Mouse (Mus musculus) forebrain, embryonic 11.5 days (tissue): ENCODE results near the gene Prss42. TPM values are rescaled to one million over a fixed set of nuclear protein-coding genes. Genes with fewer than 3 reads are reported as not detected.

Source experiments
- ATAC-seq: fragments of 200-750 bp; cut with Nextera tagmentation; replicated peaks from 2 replicates; pipeline ENCODE4 v1.8.0; 2017; ENCODE audit warnings: moderate TSS enrichment; ENCODE audit not compliant: low FRiP score
- DNase-seq: peaks from one replicate; pipeline ENCODE4 v3.0.0-alpha.2; 2017; ENCODE audit warnings: low spot score
- H3K27ac ChIP-seq: fragments of 300-500 bp; sonication (generic); 2 replicates; pipeline ENCODE4 v1.5.1; 2014; ENCODE audit warnings: low read depth, low read length
- H3K27me3 ChIP-seq: fragments of 300-500 bp; sonication (generic); 2 replicates; pipeline ENCODE4 v1.6.1; 2014; ENCODE audit warnings: mild to moderate bottlenecking, low read length, mixed read lengths; ENCODE audit not compliant: control insufficient read depth, insufficient read depth
- H3K36me3 ChIP-seq: fragments of 300-500 bp; sonication (generic); 2 replicates; pipeline ENCODE4 v1.6.1; 2014; ENCODE audit warnings: mild to moderate bottlenecking, low read length, moderate library complexity, mixed read lengths; ENCODE audit not compliant: control insufficient read depth, insufficient read depth
- H3K4me1 ChIP-seq: fragments of 300-500 bp; sonication (generic); replicated peaks from 2 replicates; pipeline ENCODE4 v1.6.1; 2014; ENCODE audit warnings: low read length, mixed read lengths; ENCODE audit not compliant: control insufficient read depth, insufficient read depth
- H3K4me2 ChIP-seq: fragments of 300-500 bp; sonication (generic); 2 replicates; pipeline ENCODE4 v1.6.1; 2014; ENCODE audit warnings: low read depth, mild to moderate bottlenecking, low read length, moderate library complexity, mixed read lengths; ENCODE audit not compliant: severe bottlenecking
- H3K4me3 ChIP-seq: fragments of 300-500 bp; sonication (generic); 2 replicates; pipeline ENCODE4 v1.5.1; 2014; ENCODE audit warnings: low read depth, low read length
- H3K9ac ChIP-seq: fragments of 300-500 bp; sonication (generic); 2 replicates; pipeline ENCODE4 v1.6.1; 2014; ENCODE audit warnings: low read length
- H3K9me3 ChIP-seq: fragments of 300-500 bp; sonication (generic); 2 replicates; pipeline ENCODE4 v1.6.1; 2016; ENCODE audit warnings: low read length, mixed read lengths; ENCODE audit not compliant: control insufficient read depth
- WGBS: fragments of 180-500 bp; shearing (Covaris S2); extraction: QIAGEN DNeasy Blood & Tissue Kit; methylation state at CpG from one replicate; pipeline ENCODE4 v1.1.7; 2014; 5-methylcytosine and 5-hydroxymethylcytosine counted together
- polyA plus RNA-seq: library from polyadenylated mRNA; unstranded; fragments of >200 nt; fragmentation: Nextera tagmentation; extraction: Ambion mirVana; gene quantifications from 2 replicates; pipeline ENCODE4 v1.2.1, GENCODE M21; 2014

Prss42 gene
- polyA plus RNA-seq, 1 experiment from 2014 or later, result not detected

DNA sequence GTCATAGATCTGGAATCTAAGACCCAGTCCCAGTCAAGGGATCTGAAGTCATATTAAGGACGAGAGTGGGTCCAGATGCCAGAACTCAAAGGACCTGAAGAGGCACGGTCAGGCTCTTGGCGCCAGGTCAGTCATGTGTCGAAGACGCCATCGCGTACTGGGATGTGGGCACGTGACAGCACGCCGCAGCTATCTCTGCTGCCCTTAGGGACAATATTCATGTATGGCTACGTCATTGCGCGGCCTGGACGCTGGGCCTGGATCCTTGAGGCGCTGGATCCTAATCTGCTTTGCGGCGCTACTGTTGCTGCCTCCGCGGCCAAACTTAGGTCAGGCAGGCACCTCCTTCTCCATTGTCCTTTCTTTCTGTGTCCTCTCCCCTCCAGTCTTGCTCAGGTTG, 36.4 kb downstream of the Prss42 start, which contains the start of gene Prss45:
TSS of gene Prss45 (plus strand) at position 178 of the 400 bp plus-strand sequence.
- ATAC-seq (no peak), DNase-seq (no peak)
- Histone ChIP-seq H3K36me3 (no peaks in the 10 kb centered on the region), H3K4me2 (no peak within 1 kb of the TSS), H3K27ac (no peak within 1 kb of the TSS), H3K9me3 (no peaks in the 10 kb centered on the region), H3K4me1 (no peaks in the 10 kb centered on the region), H3K4me3 (no peak within 1 kb of the TSS), H3K27me3 (no peaks in the 10 kb centered on the region), H3K9ac (no peak within 1 kb of the TSS)
- 78% methylated on average over 19 of the region's 19 CpGs for WGBS

DNA sequence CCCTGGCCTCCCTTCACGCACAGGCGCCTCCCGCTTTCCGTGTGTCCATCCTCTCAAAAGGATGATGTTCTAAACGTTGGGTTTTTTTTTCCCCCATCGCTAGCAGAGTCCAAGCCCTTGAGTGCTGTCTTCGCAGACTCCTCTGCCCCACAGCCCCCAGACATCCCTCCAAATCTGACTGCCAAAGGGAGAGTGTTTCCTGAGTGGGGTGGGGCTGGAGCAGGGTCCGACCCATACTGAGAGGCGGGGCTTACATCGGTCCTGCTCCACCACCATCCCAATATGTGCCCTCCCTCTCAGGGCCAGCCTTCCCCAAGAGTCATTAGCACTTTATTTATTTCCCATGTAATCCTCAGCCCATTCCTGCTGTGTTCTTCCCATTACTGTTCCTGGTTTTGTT, 37.0 kb downstream of the Prss42 start:
- ATAC-seq (no peak), DNase-seq (no peak)
- H3K9ac ChIP-seq, result no peak overlapping the region
- WGBS, result 50% methylated on average over 10 of the region's 10 CpGs
- no peak overlapping the region for H3K4me3 ChIP-seq
- no peaks in the 10 kb centered on the region for H3K36me3 ChIP-seq
- H3K27me3 ChIP-seq, result no peaks in the 10 kb centered on the region
- H3K9me3 ChIP-seq, result no peaks in the 10 kb centered on the region
- H3K4me2 ChIP-seq, result no peak overlapping the region
- no peaks in the 10 kb centered on the region for H3K4me1 ChIP-seq
- H3K27ac ChIP-seq, result no peak overlapping the region

GRCm38 (mm10) chr9:110836112-110836511, 38.1 kb downstream of the Prss42 start:
- Histone ChIP-seq H3K27me3 (no peaks in the 10 kb centered on the region), H3K36me3 (no peaks in the 10 kb centered on the region), H3K9ac (no peak overlapping the region), H3K4me1 (no peaks in the 10 kb centered on the region), H3K4me3 (no peak overlapping the region), H3K27ac (no peak overlapping the region), H3K4me2 (no peak overlapping the region), H3K9me3 (no peaks in the 10 kb centered on the region)
- 59% methylated on average over 2 of the region's 2 CpGs for WGBS
- ATAC-seq (no peak), DNase-seq (no peak)

DNA sequence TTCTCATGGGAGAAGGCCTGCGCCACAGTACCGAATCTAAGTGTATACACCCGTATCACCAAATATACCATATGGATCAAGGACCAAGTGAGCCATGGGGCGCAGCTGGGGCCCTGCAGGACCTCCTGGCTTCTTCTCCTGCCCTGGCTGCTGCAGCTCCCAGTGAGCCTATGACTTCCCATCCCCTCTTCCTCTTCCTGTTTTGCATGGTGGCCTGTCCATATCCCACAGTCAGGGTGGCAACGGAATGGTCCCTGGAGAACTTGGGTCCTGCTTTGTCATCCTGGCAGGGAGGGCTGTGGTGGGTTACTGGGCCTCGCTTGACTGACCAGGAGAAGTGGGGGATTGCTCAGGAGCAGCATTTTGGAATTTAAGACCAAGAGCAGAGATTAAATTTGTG, 42.9 kb downstream of the Prss42 start:
- H3K4me2 ChIP-seq, result no peak overlapping the region
- WGBS, result 88% methylated on average over 6 of the region's 6 CpGs
- H3K27me3 ChIP-seq, result no peaks in the 10 kb centered on the region
- no peak overlapping the region for H3K4me3 ChIP-seq
- no peak for ATAC-seq
- no peak for DNase-seq
- H3K36me3 ChIP-seq, result no peaks in the 10 kb centered on the region
- no peaks in the 10 kb centered on the region for H3K4me1 ChIP-seq
- no peak overlapping the region for H3K9ac ChIP-seq
- no peak overlapping the region for H3K27ac ChIP-seq
- H3K9me3 ChIP-seq, result no peaks in the 10 kb centered on the region

DNA sequence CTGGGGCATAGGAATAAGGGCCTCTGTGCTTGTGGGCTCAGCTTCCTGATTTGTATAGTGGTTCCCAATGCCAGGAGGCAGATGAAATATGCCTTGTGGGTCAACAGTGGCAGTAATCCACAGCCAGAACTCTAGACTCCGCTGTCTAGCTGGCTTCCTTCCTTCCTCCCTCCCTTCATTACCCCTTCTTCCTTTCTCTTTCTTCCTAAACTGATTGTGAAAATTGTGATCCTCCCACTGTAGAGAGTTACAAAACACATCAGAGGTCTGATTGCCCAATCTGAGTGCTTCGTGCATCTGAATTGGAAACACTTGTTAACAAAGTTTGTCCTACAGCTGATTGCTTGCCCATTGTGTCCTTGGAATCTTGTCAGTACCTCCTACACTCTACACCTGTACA, 43.5 kb downstream of the Prss42 start:
- DNase-seq (no peak), ATAC-seq (no peak)

DNA sequence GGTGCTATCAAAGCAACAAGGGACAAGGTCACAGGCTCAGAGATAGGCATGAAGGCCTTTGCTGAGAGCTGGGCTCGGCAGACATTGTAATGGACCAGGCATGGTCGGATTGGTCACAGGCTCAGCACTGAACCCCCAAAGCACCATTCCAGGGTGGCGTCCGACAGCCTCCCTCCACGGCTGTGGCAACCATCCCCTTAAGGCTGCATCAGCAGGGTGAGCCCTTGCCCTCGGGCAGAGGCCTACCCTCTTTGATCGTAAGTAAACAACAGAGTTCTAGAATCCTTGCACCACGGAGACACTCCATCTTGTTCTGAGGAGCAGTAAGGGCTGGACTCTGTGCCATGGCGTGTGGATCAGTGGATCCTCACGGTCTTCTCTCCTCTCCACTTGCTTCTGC, 46.2 kb downstream of the Prss42 start, which contains the start of gene Prss46:
TSS of gene Prss46 (plus strand) at position 301 of the 400 bp plus-strand sequence.
- WGBS, result 89% methylated on average over 10 of the region's 10 CpGs
- H3K9me3 ChIP-seq, result no peaks in the 10 kb centered on the region
- H3K4me2 ChIP-seq, result no peak within 1 kb of the TSS
- no peak within 1 kb of the TSS for H3K27ac ChIP-seq
- no peak for ATAC-seq
- no peak for DNase-seq
- H3K4me3 ChIP-seq, result no peak within 1 kb of the TSS
- H3K4me1 ChIP-seq, result no peaks in the 10 kb centered on the region
- no peaks in the 10 kb centered on the region for H3K27me3 ChIP-seq
- no peak within 1 kb of the TSS for H3K9ac ChIP-seq
- H3K36me3 ChIP-seq, result no peaks in the 10 kb centered on the region

More for the DNA sequence above, 43.5 kb downstream of the Prss42 start:
- H3K4me2 ChIP-seq, result no peak overlapping the region
- no peak overlapping the region for H3K4me3 ChIP-seq
- no peak overlapping the region for H3K27ac ChIP-seq
- WGBS, result 82% methylated on average over 2 of the region's 2 CpGs
- no peaks in the 10 kb centered on the region for H3K4me1 ChIP-seq
- no peaks in the 10 kb centered on the region for H3K9me3 ChIP-seq
- no peaks in the 10 kb centered on the region for H3K27me3 ChIP-seq
- H3K9ac ChIP-seq, result no peak overlapping the region
- H3K36me3 ChIP-seq, result no peaks in the 10 kb centered on the region

GRCm38 (mm10) chr9:110849162-110849561, 51.2 kb downstream of the Prss42 start:
- DNase-seq (no peak), ATAC-seq (no peak)
- Histone ChIP-seq H3K4me3 (no peak overlapping the region), H3K36me3 (no peaks in the 10 kb centered on the region), H3K27ac (no peak overlapping the region), H3K4me1 (no peaks in the 10 kb centered on the region), H3K9ac (no peak overlapping the region), H3K27me3 (no peaks in the 10 kb centered on the region), H3K9me3 (no peaks in the 10 kb centered on the region), H3K4me2 (no peak overlapping the region)
- WGBS, result 80% methylated on average over 7 of the region's 7 CpGs

Other genes starting within 250 kb of the Prss42 start
- gene Nradd, start 173.7 kb upstream of the Prss42 start, polyA plus RNA-seq, result 20.6 and 22.9 TPM in 2 replicates
- gene Nbeal2, start 144.0 kb upstream of the Prss42 start, polyA plus RNA-seq, result 2.2 and 2.4 TPM in 2 replicates
- 149 and 164 TPM in 2 replicates for gene Ccdc12, start 141.7 kb upstream of the Prss42 start, polyA plus RNA-seq
- gene Myl3, start 56.3 kb upstream of the Prss42 start, polyA plus RNA-seq, result 0.92 TPM in 1 of 2 replicates, not detected in the other
- gene Pth1r, start 51.0 kb upstream of the Prss42 start, polyA plus RNA-seq, result 19.5 and 21.3 TPM in 2 replicates
- gene Prss44, start 15.8 kb downstream of the Prss42 start, polyA plus RNA-seq, result not detected in 2 replicates
- gene Prss43, start 28.5 kb downstream of the Prss42 start, polyA plus RNA-seq, result not detected in 2 replicates
- gene Prss45, start 36.4 kb downstream of the Prss42 start, polyA plus RNA-seq, result not detected in 2 replicates
- gene Prss46, start 46.3 kb downstream of the Prss42 start, polyA plus RNA-seq, result not detected in 2 replicates
- gene Prss50, start 59.8 kb downstream of the Prss42 start, polyA plus RNA-seq, result 0.17 and 0.19 TPM in 2 replicates
- 0.71 and 1.1 TPM in 2 replicates for gene Als2cl, start 81.7 kb downstream of the Prss42 start, polyA plus RNA-seq
- 0.07 and 0.12 TPM in 2 replicates for gene Tmie, start 81.9 kb downstream of the Prss42 start, polyA plus RNA-seq
- gene Fam240a, start 118.7 kb downstream of the Prss42 start, polyA plus RNA-seq, result not detected in 2 replicates
- not detected in 2 replicates for gene Tdgf1, start 148.0 kb downstream of the Prss42 start, polyA plus RNA-seq
- gene Lrrc2, start 153.4 kb downstream of the Prss42 start, polyA plus RNA-seq, result 0.27 TPM in 1 of 2 replicates, not detected in the other
- gene Rtp3, start 192.4 kb downstream of the Prss42 start, polyA plus RNA-seq, result not detected in 2 replicates
- gene Ltf, start 221.1 kb downstream of the Prss42 start, polyA plus RNA-seq, result 0.61 and 0.89 TPM in 2 replicates